Mouse (Mus musculus): ENCODE results near the gene Ints6.
"Not testable (repeated sequence)": the region's sequence is repeated elsewhere in the genome, so short reads cannot be mapped to it uniquely, and the experiment has no call there.

The Ints6 gene

GRCm38 (mm10) chr14:62755095-62755640, 5.8 kb downstream of the Ints6 start:
- intact Hi-C loops (cut with DNase I) = no loop called here

GRCm38 (mm10) chr14:62751479-62751878, 9.5 kb downstream of the Ints6 start:
- intact Hi-C loops (cut with DNase I) = no loop called here

GRCm38 (mm10) chr14:62735646-62736045, 25.3 kb downstream of the Ints6 start:
- intact Hi-C loops (cut with DNase I) = no loop called here

- intact Hi-C loops (cut with DNase I) = no loop called here
Observed at GRCm38 (mm10) chr14:62733666-62734065, 27.3 kb downstream of the Ints6 start.

- intact Hi-C loops (cut with DNase I) = no loop called here
Observed at GRCm38 (mm10) chr14:62731902-62732301, 29.1 kb downstream of the Ints6 start.

GRCm38 (mm10) chr14:62724560-62724959, 36.4 kb downstream of the Ints6 start:
- intact Hi-C loops (cut with DNase I) = no loop called here

- intact Hi-C loops (cut with DNase I) = no loop called here
Observed at GRCm38 (mm10) chr14:62721625-62722024, 39.3 kb downstream of the Ints6 start.

GRCm38 (mm10) chr14:62718161-62718560, 42.8 kb downstream of the Ints6 start:
- intact Hi-C loops (cut with DNase I) = no loop called here

GRCm38 (mm10) chr14:62673646-62674045, 87.3 kb downstream of the Ints6 start:
- intact Hi-C loops (cut with DNase I) = no loop called here

GRCm38 (mm10) chr14:62664976-62665673, 95.8 kb downstream of the Ints6 start:
- intact Hi-C loops (cut with DNase I) = no loop called here

GRCm38 (mm10) chr14:62663367-62663766, 97.6 kb downstream of the Ints6 start, which contains the start of gene Serpine3:
Gene Serpine3 (plus strand): TSS chr14:62663667.
- intact Hi-C loops (cut with DNase I) = no loop called here

- intact Hi-C loops (cut with DNase I) = no loop called here
Observed at GRCm38 (mm10) chr14:62662381-62662780, 98.6 kb downstream of the Ints6 start.

GRCm38 (mm10) chr14:62657469-62657868, 103.5 kb downstream of the Ints6 start:
- intact Hi-C loops (cut with DNase I) = no loop called here

GRCm38 (mm10) chr14:62655996-62656395, 105.0 kb downstream of the Ints6 start:
- intact Hi-C loops (cut with DNase I) = no loop called here

- intact Hi-C loops (cut with DNase I) = no loop called here
Observed at GRCm38 (mm10) chr14:62651771-62652170, 109.2 kb downstream of the Ints6 start.

GRCm38 (mm10) chr14:62650376-62650775, 110.6 kb downstream of the Ints6 start:
- intact Hi-C loops (cut with DNase I) = no loop called here

GRCm38 (mm10) chr14:62648405-62648804, 112.6 kb downstream of the Ints6 start:
- intact Hi-C loops (cut with DNase I) = no loop called here

GRCm38 (mm10) chr14:62642368-62642767, 118.6 kb downstream of the Ints6 start:
- intact Hi-C loops (cut with DNase I) = not testable (repeated sequence)

GRCm38 (mm10) chr14:62640396-62640795, 120.6 kb downstream of the Ints6 start:
- intact Hi-C loops (cut with DNase I) = no loop called here

GRCm38 (mm10) chr14:62639551-62639950, 121.4 kb downstream of the Ints6 start:
- intact Hi-C loops (cut with DNase I) = no loop called here

GRCm38 (mm10) chr14:62639111-62639510, 121.9 kb downstream of the Ints6 start:
- intact Hi-C loops (cut with DNase I) = no loop called here

GRCm38 (mm10) chr14:62638345-62638702, 122.6 kb downstream of the Ints6 start:
- intact Hi-C loops (cut with DNase I) = no loop called here

Data from adrenal gland (tissue).